Mouse (Mus musculus) 3134 (cell line): ENCODE data around the gene Obox1.
"Not testable (repeated sequence)": the region's sequence is repeated elsewhere in the genome, so short reads cannot be mapped to it uniquely, and the experiment has no call there.

ENCODE experiments used
- DNase-seq: peaks from one replicate; pipeline ENCODE4 v3.0.0-alpha.2; 2011; ENCODE audit warnings: low spot score; ENCODE audit not compliant: insufficient read length; ENCODE audit errors: extremely low read depth

Obox1 gene

GRCm38 (mm10) chr7:15388421-15388998, at the start of gene Obox1, which contains the start of gene Obox2:
Gene Obox1, plus strand, starts transcription at chr7:15388948.
Gene Obox2, plus strand, starts transcription at chr7:15388721.
- not testable (repeated sequence) for DNase-seq

- DNase-seq = not testable (repeated sequence)
Observed at GRCm38 (mm10) chr7:15399147-15399874, 10.6 kb downstream of the Obox1 start.

GRCm38 (mm10) chr7:15406816-15407215, 18.1 kb downstream of the Obox1 start:
- DNase-seq = not testable (repeated sequence)

DNA sequence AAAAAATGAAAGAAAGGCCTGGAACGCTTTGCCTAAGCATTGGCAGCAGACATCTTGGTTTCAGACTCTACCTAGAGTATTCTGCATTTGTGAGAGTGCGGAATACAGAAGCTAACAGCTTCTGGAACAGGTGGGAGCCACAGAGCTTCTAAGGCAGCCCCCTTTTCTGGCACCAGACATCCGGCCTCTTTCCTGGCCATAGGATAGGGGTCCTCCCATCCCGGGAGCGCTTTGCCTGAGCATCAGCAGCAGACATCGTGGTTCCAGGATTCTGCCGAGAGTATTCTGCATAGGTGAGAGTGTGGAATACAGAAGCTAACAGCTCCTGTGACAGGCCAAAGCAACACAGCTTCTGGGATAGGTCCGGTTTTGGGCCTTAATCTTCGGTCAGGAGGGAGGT, 29.3 kb downstream of the Obox1 start:
- DNase-seq = not testable (repeated sequence)

GRCm38 (mm10) chr7:15425537-15425936, 36.8 kb downstream of the Obox1 start:
- DNase-seq = not testable (repeated sequence)

- DNase-seq = not testable (repeated sequence)
Observed at GRCm38 (mm10) chr7:15509411-15509810, 120.7 kb downstream of the Obox1 start.
